Mouse (Mus musculus): ENCODE results near the gene Pak1ip1.
"Not testable (repeated sequence)": the region's sequence is repeated elsewhere in the genome, so short reads cannot be mapped to it uniquely, and the experiment has no call there.

The Pak1ip1 gene

DNA sequence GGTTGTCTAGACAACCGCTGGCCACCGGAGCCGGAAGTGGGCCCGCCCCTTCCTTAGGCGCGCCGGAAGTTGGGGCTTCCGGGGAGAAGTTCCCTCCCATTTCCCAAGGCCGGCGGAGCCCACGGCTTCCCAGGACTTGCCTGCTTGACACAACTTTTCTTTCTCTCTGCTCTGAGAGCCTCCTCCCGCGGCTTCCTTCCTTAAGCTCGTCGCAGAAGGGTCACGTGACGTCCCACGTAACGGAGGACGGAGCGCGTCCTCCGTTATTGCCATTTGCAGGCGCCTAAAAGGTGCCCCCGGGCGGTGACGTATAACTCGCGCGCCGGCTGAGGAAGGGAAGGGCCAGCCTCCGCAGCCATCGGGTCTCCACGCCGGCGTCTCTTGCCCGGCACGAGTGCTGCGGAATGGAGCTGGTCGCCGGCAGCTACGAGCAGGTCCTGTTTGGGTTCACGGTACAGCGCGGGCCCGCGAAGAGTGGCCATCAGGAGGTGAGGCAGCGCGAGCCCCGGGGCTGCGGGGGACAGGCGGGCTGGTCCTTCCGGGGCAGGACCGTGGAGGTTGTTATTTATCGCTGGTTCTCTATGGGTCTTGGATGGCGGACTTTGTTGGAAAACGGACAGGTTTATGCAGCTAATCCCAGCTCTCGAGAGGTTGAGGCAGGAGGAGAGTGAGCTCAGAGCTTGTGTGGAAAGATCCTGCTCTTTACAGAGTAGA lies at the start of gene Pak1ip1:
Pak1ip1 (plus strand) TSS at position 98 of the 714 bp plus-strand sequence.
- DNase-seq (ENCODE audit: low spot score): peak; percentile 90

DNA sequence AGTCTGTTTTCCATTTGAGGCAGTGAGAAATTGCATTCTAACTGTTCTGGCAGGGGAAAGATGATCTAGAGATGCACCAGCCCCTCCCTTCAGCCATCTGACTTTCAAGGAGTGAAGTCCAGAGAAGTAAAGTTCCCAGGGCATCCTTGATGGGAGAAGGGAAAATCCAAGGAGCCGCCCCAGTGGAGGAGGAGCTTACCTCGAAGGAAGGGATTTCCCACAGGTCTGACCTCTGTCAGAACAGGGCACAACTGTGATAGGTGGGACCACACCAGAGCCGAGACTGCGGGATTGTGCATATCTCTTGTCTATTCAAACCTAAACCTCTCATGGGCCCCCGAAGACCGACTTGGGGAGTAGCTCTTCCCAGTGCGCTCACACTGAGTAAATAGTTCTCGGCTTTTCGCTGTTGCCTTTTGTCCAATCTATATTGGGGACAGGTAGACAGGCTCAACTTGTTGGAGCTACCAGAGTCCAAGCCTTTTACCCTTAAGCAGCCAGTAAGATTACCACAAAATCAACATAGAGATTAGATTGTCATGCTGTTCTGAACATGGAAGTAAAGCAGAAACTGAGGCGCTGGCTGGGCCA lies 49.3 kb upstream of the Pak1ip1 start:
- no peak for DNase-seq (ENCODE audit: low spot score)

DNA sequence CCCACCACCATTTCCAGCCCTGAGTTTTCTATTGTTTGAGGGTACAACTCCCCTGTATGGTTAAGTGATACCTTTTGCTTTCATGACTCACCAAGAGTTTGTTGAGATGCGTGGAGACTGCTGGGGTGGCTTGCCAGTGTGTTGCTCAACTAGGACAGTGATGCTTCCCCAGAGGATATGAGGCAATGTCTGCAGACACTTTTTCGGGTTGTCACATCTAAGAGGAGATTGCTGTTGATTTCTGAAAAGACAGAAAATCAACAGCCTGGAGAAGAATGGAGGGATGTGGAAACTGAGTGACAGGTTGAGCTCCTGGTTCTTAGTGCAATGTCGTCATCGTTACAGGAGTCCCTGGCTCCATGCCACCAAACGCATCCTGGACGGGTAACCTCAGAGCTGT lies 47.6 kb upstream of the Pak1ip1 start:
- DNase-seq (ENCODE audit: low spot score): no peak

DNA sequence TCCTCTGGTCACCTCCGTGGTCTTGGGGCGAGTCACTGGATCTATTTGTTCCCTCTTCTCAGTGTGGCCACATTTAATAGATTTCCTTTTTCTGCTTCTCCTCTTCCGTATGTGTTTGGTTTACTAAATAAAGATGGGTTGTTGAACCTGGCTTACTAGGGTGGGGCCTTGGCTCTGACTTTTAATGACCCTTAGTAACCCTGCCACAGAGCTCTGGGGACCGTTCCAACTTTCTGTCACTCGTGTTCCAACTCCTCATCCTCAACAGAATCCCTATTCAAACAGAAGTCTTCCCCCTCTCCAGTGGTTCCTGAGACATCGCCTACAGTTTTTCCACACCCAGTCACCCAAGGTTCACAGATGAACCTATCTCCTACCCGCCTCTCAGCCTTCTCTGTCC lies 45.0 kb upstream of the Pak1ip1 start:
- DNase-seq (ENCODE audit: low spot score): no peak

DNA sequence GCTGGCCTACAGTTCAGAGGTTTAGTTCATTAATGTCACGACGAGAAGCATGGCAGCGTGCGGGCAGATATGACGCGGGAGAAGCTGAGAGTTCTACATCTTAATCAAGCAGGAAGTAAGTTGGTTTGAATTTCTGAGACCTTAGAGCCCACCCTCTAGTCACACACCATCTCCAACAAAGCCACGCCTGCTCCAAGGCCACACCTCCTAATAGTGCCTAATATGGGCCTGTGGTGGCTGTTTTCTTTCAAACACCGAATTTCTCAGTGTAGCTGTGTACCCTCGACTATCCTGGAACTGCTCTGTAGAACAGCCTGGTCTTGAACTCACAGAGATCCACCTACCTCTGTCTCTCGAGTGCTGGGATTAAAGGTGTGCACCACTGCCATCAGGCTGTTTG lies 33.2 kb upstream of the Pak1ip1 start:
- no peak for DNase-seq (ENCODE audit: low spot score)

DNA sequence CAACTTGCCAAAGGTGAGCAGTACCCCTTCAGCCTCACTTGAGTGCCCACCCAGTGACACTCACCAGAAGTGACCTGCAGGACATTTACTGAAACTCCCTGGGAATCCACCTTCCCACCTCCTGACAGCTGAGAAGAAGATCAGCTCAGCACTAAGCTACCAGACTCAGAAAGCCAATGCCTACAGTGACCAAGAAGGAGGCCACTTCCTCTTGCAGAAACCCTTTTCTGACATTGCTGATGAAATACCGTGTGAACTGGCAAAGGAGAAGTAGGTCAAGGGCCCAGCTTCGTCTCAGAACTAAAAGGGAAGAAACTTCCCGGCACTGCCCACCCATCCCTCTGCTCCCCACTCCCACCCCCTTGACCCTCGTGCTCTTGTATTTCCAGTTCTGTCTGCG lies 32.3 kb upstream of the Pak1ip1 start:
- DNase-seq (ENCODE audit: low spot score): no peak

DNA sequence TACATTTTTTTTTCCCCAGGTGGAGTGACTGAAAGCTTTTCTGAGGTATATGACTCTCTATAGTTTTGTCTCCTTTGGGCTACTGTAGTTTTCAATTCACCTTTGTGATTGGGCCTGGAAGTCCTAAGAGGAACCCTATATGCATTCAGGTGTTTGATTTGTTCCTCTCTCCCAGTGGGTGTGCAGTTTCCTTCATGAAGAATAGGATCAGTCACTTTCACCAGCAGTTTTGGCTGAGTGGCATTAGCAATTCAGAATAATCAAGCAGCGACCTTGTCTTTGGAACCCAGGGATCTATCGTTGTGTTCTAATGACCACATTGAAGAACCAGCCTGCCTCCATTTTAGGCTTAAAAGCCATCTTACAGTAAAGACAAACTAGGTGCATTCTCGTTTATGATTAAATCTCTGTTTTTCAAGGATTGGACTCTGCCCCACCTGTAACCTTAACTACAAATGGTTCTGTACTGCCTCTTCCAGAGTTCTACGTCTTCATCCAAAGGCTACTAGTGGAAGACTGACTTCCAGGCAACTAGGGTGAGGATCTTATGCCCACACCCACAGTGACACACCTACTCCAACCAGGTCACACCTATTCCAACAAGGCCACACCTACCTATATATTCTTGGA lies 30.9 kb upstream of the Pak1ip1 start:
- no peak for DNase-seq (ENCODE audit: low spot score)

DNA sequence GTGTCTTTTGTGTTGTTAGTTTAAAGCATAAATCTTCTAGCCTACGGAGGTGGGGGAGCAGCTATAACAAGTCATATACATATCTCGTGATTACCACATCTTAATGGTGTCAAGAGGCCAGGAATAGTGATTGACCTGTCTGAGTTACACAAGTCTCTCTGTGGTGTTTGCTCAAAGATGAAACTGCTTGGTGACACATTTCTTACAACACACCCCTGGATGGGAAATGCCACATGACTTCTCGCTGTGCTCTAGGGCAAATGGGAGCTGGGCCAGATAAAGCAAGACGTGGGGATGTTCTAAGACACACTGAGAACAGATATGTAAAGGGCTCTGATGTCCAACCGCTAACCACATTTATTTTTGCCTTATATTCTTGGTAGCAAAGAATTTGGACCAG lies 29.6 kb upstream of the Pak1ip1 start:
- no peak for DNase-seq (ENCODE audit: low spot score)

DNA sequence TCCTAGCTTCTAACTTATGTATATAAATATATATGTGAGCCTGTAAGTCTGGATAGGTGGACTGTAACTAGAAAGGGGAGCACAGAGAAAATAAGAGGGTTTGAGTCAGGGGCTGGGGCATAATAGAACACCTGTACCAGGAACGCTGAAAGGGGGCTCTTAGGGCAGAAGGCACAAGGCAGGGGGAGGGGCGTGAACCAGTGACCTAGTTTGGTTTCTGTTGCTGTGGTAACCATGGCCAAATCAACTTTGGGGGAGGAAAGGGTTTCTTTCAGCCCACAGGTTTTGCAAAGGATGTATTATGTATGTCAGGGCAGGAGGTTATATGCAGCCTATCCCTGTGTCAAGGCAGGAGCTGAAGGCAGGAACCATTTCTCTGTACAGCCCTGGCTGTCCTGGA lies 29.0 kb upstream of the Pak1ip1 start:
- DNase-seq (ENCODE audit: low spot score): no peak

DNA sequence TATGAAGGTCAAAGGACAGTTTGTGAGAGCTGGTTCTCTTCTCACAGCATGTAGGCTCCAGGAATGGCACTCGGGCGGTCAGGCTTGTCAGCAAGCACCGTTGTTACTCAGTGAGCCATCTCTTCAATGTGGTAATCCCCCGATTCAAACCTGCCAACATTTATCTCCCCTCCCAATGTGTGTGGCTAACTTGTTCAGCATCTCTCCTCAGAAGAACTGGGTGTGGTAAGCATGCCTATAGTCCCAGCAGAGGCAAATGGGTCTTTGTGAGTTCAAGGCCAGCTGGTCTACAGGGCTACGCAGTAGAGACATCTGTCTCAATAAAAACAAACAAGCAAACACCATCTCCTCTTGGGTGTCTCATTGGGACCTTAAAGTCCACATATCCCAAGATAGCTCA lies 27.8 kb upstream of the Pak1ip1 start:
- DNase-seq (ENCODE audit: low spot score): no peak

DNA sequence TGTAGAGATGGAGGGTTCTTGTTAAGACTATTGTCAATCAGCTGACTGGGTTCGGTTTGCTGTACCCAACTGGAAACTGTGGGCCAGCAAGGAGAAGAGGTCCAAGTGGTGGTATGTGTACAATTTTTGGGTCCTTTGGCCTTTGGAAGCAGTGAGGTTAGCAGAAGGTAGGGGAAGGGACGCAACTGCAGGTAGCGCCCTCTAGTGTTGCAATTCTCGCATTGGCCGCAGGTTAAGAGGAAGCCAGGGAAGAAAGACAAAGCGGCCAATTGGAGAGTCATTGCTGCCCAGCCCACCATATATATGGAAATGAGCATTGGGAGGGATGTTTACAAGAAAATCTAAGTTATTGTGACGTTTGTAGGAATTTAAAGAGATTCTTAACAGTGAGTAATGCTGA lies 23.2 kb upstream of the Pak1ip1 start:
- peak; percentile 45 for DNase-seq (ENCODE audit: low spot score)

DNA sequence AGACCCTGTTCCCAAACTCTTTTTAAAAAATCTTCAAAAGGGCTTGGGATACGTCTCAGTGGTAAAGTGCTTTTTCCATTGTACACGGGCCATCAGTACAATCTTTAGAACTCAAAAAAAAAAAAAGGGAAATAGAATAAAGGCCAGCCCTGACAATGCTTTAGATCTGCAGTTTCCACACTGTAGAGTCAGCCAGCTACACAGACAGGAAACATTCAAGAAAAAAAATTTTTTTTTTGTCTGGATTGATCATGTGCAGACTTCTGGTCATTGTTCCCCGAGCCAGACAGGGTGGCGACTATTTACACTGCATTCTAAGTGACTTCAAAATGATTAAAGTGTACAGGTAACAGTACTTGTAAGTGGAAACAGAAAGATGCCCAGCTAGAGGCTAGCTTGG lies 22.2 kb upstream of the Pak1ip1 start:
- DNase-seq (ENCODE audit: low spot score): no peak

DNA sequence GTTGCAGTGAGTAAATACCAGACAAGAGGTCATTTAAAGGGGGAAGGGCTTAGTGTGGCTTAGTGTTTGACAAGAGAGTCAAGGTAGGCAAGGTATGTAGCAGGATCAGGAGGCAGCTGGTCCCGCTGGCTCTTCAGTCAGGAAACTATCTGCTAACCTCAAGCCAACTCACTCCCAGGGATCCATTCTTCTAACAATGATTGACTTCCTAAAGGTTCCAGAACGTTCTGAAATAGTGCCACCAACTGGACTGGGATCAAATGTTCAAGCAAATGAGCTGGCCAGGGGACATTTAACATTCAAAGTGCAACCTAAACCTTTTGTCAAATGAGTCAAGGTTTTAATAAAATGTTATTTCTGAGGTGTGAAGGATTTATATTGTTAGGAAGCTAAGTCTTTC lies 21.5 kb upstream of the Pak1ip1 start:
- DNase-seq (ENCODE audit: low spot score): no peak

DNA sequence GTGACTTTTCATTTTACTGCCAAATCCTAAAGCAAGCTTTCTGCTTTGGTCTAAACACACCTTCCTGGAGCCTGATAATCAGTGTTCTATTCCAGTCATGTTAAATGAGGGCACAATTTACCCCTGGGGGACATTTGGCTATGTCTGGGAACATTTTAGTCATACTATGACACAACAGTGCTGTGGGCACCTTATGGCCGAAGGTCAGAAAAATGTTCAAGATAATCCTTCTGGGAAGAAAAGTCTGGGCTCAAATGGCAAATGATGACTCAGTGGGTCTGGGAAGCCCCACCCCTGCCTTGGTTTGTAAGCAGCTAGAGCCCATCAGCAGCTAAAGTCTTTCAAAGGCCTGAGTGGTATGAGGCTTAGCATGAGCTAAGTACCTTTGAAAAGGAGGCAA lies 18.1 kb upstream of the Pak1ip1 start:
- no peak for DNase-seq (ENCODE audit: low spot score)

DNA sequence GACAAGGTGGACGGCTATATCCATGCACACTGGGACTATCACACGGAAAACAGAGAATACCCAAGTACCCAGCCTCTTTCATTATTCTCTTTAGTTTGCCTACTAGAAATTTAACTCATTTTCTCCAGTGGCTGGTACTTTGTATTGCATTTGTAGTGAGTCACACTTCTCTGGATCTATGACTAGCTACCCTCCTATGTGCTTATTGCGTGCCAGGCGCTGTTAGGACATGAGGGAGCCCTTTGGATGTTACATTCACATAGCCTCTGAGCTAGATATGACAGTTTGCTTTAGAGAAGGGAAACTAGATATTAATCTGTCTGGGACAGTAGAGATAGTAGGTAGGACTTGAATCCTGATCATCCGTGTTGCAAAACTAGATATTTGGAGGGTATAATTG lies 14.7 kb upstream of the Pak1ip1 start:
- no peak for DNase-seq (ENCODE audit: low spot score)

DNA sequence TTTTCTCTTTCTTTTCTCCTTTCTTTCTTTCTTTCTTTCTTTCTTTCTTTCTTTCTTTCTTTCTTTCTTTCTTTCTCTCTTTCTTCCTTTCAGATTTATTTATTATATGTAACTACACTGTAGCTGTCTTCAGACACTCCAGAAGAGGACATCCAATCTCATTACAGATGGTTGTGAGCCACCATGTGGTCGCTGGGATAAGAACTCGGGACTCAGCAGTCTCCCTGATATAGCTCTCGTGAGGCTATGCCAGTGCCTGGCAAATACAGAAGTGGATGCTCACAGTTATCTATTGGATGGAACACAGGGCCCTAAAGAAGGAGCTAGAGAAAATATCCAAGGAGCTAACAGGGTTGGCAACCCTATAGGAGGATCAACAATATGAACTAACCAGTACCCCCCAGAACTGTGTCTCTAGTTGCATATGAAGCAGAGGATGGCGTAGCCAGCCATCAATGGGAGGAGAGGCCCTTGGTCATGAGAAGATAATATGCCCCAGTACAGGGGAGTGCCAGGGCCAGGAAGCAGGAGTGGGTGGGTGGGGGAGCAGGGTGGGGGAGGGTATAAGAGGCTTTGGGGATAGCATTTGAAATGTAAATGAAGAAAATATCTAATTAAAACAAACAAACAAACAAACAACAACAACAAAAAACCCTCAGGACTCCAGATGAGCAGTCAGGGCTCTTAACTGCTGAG lies 13.1 kb upstream of the Pak1ip1 start:
- not testable (repeated sequence) for DNase-seq (ENCODE audit: low spot score)

DNA sequence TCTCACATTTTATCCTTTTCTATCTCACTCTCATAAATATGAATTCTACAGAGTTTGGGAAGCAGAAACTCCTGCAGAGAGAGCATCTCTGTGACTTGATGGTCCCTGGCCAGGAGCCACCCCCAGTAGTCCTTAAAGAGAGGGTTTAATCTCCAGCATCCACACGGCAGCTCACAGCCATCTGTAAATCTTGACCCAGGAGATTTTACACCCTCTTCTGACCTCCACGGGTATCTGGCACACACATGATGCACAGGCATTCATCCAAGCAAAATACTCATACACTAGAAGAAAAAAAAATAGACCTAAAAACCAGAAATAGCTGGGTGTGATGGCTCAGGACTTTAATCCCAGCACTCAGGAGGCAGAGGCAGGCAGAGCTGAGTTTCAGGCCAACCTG lies 12.4 kb upstream of the Pak1ip1 start:
- no peak for DNase-seq (ENCODE audit: low spot score)

DNA sequence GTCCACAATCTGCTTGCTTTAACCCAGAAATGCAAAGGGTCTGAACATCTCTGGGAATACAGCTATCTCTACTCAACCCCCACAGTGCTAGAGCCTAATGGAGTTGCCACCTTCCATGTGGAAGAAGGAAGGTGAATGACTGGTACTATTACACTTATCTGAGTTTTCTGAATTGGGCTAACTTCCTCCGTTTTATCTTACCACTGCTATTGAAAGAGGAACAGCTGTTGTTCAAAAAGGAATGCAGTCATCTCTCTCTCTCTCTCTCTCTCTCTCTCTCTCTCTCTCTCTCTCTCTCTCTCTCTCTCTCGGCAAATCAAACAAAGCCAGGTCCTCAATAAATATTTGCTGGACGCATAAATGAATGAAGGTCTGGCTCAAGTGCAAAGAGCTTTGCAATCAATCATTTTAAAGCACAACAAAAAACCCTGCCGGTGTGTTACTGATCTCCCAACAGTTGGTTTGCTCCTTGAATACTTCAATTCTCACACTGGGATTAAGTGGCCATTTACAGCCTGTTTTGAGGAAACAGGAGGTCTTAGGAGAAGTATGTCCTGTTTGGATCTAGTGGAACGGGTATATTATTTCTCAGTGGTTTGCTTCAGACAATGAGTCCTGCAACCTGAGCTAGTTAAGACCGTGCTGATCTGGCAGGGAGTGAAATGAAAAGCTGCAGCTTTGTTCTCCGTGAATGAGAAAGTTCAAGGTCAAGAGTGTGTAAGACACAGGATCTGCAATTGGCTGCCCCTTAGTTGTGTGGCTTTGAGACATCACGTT lies 6.1 kb upstream of the Pak1ip1 start:
- no peak for DNase-seq (ENCODE audit: low spot score)

DNA sequence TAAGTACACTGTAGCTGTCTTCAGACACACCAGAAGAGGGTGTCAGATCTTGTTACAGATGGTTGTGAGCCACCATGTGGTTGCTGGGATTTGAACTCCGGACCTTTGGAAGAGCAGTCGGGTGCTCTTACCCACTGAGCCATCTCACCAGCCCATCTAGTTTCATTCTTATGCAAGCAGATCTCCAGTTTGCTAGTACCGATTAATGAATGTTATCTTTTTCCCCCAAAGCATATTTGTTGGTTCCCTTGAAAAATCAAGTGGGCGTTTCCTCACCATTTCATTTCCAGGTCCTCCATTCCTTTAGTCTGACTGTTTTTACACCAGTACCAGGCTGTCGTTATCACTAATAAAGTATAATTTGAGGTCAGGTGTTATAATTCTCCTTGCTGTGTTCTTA lies 2.3 kb upstream of the Pak1ip1 start:
- DNase-seq (ENCODE audit: low spot score): not testable (repeated sequence)

DNA sequence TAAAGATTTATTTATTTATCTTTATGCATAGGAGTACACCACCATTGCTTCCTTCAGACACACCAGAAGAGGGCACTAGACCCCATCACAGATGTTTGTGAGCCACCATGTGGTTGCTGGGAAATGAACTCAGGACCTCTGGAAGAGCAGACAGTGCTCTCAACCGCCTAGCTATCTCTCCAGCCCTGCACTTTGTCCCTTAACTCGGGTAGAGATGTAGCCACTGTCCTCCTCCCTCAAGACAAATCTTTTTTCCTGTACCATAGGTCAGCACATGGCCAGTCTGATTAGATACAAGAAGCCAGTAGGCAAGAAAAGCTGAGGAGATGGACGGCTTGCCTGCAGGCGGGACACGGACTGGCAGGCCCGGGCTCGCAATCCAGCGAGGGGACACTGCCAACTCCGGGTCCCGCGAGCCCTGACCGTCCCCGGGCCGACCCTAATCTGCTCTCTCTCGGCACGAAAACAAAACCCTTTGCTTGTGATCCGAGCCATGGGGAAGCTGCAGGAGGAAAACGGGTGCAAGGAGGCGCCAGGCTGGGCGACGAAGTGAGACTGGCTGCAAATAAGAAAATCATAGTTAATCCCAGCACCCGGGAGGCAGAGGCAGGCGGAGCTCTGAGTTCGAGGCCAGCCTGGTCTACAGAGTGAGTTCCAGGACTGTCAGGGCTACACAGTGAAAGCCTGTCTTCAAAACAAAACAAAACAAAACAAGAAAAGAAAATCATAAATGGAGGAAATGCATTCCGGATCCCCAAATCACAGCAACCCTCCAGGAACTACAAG lies 490 bp upstream of the Pak1ip1 start:
- peak; percentile 45 for DNase-seq (ENCODE audit: low spot score)

DNA sequence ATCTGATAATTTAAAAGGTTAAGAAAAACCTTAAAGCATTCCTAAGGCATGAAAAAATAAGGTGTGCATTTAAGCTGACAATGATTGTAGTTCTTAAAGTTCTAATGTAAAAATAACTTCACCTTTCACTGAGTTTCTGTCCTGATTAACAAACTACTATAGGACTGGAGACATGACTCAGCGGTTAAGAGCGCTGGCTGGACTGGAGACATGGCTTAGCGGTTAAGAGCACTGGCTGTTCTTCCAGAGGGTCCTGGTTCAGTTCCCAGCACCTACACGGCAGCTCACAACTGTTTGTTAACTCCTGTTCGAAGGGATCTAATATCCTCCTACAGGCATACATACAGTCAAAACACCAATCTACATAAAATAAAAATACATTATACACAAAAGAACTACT lies 1.2 kb downstream of the Pak1ip1 start:
- DNase-seq (ENCODE audit: low spot score): no peak
